Mouse (Mus musculus) megakaryocyte-erythroid progenitor cell, adult 5-6 weeks (primary cell): ENCODE data around the gene Olfr596. TPM values are rescaled to one million over a fixed set of nuclear protein-coding genes. Genes with fewer than 3 reads are reported as not detected.
"Not testable (repeated sequence)": the region's sequence is repeated elsewhere in the genome, so short reads cannot be mapped to it uniquely, and the experiment has no call there.

Experiments
- ATAC-seq: replicated peaks from 2 replicates; pipeline ENCODE4 v1.8.0; 2016; ENCODE audit warnings: mild to moderate bottlenecking, inconsistent platforms; ENCODE audit not compliant: severe bottlenecking, poor library complexity, low FRiP score, low TSS enrichment
- total RNA-seq, 2 experiments: library from RNA; stranded (forward) in 1 of 2; stranded (reverse) in 1 of 2; fragments of 200-1000, 215-1000 nt in 1 of 2; fragments of >200 nt in 1 of 2; fragmentation: Nextera tagmentation in 1 of 2; gene quantifications; 2 replicates each; pipeline ENCODE4 v1.2.3; 2014 to 2017

Olfr596 gene
- not detected in 2 replicates for total RNA-seq (2014; fragmentation: Nextera tagmentation)
- not detected in 2 replicates for total RNA-seq (2017)

- not testable (repeated sequence) for ATAC-seq
Observed at GRCm38 (mm10) chr7:103305348-103305747, at the start of gene Olfr596. Gene Olfr596 (plus strand): TSS chr7:103305648.

- not testable (repeated sequence) for ATAC-seq
Observed at GRCm38 (mm10) chr7:103316015-103316414, 10.6 kb downstream of the Olfr596 start, which contains the start of gene Olfr597. Gene Olfr597 (plus strand): TSS chr7:103316315.

GRCm38 (mm10) chr7:103323268-103323667 lies 17.8 kb downstream of the Olfr596 start, which contains the start of gene Olfr598:
Gene Olfr598 (plus strand): TSS chr7:103323568.
- no peak for ATAC-seq

DNA sequence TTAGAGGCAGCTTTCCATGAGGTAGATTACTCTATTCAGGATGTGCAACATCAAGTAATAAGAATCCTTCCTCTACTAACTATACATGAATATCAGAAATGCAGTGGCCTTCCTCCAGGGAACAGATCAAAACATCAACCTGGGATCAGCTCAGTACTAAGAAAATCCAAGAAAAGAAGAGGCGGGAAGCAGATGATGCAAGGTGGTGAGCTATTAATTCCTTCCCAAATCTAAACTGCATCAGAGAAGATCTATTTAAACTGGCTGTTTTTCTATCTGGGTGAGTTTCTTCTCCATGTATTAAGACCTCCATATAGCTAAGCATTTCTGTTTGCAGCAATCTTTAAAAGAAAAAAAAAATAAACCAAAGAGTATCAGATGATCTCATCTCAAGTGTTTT lies 30.2 kb downstream of the Olfr596 start, which contains the start of gene Olfr599:
Gene Olfr599, plus strand, starts transcription at position 301 of the 400 bp plus-strand sequence.
- ATAC-seq, result no peak

GRCm38 (mm10) chr7:103349569-103349968 lies 44.1 kb downstream of the Olfr596 start, which contains the start of gene Olfr600:
Gene Olfr600 (minus strand): TSS chr7:103349669.
- ATAC-seq, result no peak

Other genes with a start within 250 kb of the Olfr596 start
- gene Olfr584, start 223.8 kb upstream of the Olfr596 start, total RNA-seq (2014; fragmentation: Nextera tagmentation), result not detected in 2 replicates
- gene Olfr584, start 223.8 kb upstream of the Olfr596 start, total RNA-seq (2017), result not detected in 2 replicates
- gene Olfr585, start 207.9 kb upstream of the Olfr596 start, total RNA-seq (2014; fragmentation: Nextera tagmentation), result not detected in 2 replicates
- not detected in 2 replicates for gene Olfr585, start 207.9 kb upstream of the Olfr596 start, total RNA-seq (2017)
- gene Olfr586, start 180.0 kb upstream of the Olfr596 start, total RNA-seq (2014; fragmentation: Nextera tagmentation), result not detected in 2 replicates
- gene Olfr586, start 180.0 kb upstream of the Olfr596 start, total RNA-seq (2017), result not detected in 2 replicates
- not detected in 2 replicates for gene Olfr588-ps1, start 164.8 kb upstream of the Olfr596 start, total RNA-seq (2014; fragmentation: Nextera tagmentation)
- not detected in 2 replicates for gene Olfr588-ps1, start 164.8 kb upstream of the Olfr596 start, total RNA-seq (2017)
- not detected in 2 replicates for gene Olfr589, start 149.3 kb upstream of the Olfr596 start, total RNA-seq (2014; fragmentation: Nextera tagmentation)
- gene Olfr589, start 149.3 kb upstream of the Olfr596 start, total RNA-seq (2017), result not detected in 2 replicates
- not detected in 2 replicates for gene Olfr591, start 127.3 kb upstream of the Olfr596 start, total RNA-seq (2014; fragmentation: Nextera tagmentation)
- gene Olfr591, start 127.3 kb upstream of the Olfr596 start, total RNA-seq (2017), result not detected in 2 replicates
- gene Olfr592, start 120.8 kb upstream of the Olfr596 start, total RNA-seq (2014; fragmentation: Nextera tagmentation), result not detected in 2 replicates
- gene Olfr592, start 120.8 kb upstream of the Olfr596 start, total RNA-seq (2017), result not detected in 2 replicates
- gene Olfr593, start 93.8 kb upstream of the Olfr596 start, total RNA-seq (2014; fragmentation: Nextera tagmentation), result not detected in 2 replicates
- gene Olfr593, start 93.8 kb upstream of the Olfr596 start, total RNA-seq (2017), result not detected in 2 replicates
- gene Olfr594, start 88.7 kb upstream of the Olfr596 start, total RNA-seq (2014; fragmentation: Nextera tagmentation), result not detected in 2 replicates
- not detected in 2 replicates for gene Olfr594, start 88.7 kb upstream of the Olfr596 start, total RNA-seq (2017)
- gene Usp17ld, start 53.1 kb upstream of the Olfr596 start, total RNA-seq (2014; fragmentation: Nextera tagmentation), result not detected in 2 replicates
- not detected in 2 replicates for gene Usp17ld, start 53.1 kb upstream of the Olfr596 start, total RNA-seq (2017)
- gene Olfr597, start 10.7 kb downstream of the Olfr596 start, total RNA-seq (2014; fragmentation: Nextera tagmentation), result not detected in 2 replicates
- gene Olfr597, start 10.7 kb downstream of the Olfr596 start, total RNA-seq (2017), result not detected in 2 replicates
- not detected in 2 replicates for gene Olfr598, start 17.9 kb downstream of the Olfr596 start, total RNA-seq (2014; fragmentation: Nextera tagmentation)
- gene Olfr598, start 17.9 kb downstream of the Olfr596 start, total RNA-seq (2017), result not detected in 2 replicates
- not detected in 2 replicates for gene Olfr599, start 30.3 kb downstream of the Olfr596 start, total RNA-seq (2014; fragmentation: Nextera tagmentation)
- gene Olfr599, start 30.3 kb downstream of the Olfr596 start, total RNA-seq (2017), result not detected in 2 replicates
- gene Olfr600, start 44.0 kb downstream of the Olfr596 start, total RNA-seq (2014; fragmentation: Nextera tagmentation), result not detected in 2 replicates
- not detected in 2 replicates for gene Olfr600, start 44.0 kb downstream of the Olfr596 start, total RNA-seq (2017)
- not detected in 2 replicates for gene Olfr601, start 57.0 kb downstream of the Olfr596 start, total RNA-seq (2014; fragmentation: Nextera tagmentation)
- gene Olfr601, start 57.0 kb downstream of the Olfr596 start, total RNA-seq (2017), result not detected in 2 replicates
- gene Olfr603, start 80.5 kb downstream of the Olfr596 start, total RNA-seq (2014; fragmentation: Nextera tagmentation), result not detected in 2 replicates
- not detected in 2 replicates for gene Olfr603, start 80.5 kb downstream of the Olfr596 start, total RNA-seq (2017)
- not detected in 2 replicates for gene Usp17lc, start 109.4 kb downstream of the Olfr596 start, total RNA-seq (2014; fragmentation: Nextera tagmentation)
- gene Usp17lc, start 109.4 kb downstream of the Olfr596 start, total RNA-seq (2017), result not detected in 2 replicates
- gene Olfr605, start 139.8 kb downstream of the Olfr596 start, total RNA-seq (2014; fragmentation: Nextera tagmentation), result not detected in 2 replicates
- gene Olfr605, start 139.8 kb downstream of the Olfr596 start, total RNA-seq (2017), result not detected in 2 replicates
- gene Olfr606, start 143.4 kb downstream of the Olfr596 start, total RNA-seq (2014; fragmentation: Nextera tagmentation), result not detected in 2 replicates
- gene Olfr606, start 143.4 kb downstream of the Olfr596 start, total RNA-seq (2017), result not detected in 2 replicates
- not detected in 2 replicates for gene Olfr607, start 158.5 kb downstream of the Olfr596 start, total RNA-seq (2014; fragmentation: Nextera tagmentation)
- gene Olfr607, start 158.5 kb downstream of the Olfr596 start, total RNA-seq (2017), result not detected in 2 replicates
- gene Olfr608, start 164.2 kb downstream of the Olfr596 start, total RNA-seq (2014; fragmentation: Nextera tagmentation), result not detected in 2 replicates
- not detected in 2 replicates for gene Olfr608, start 164.2 kb downstream of the Olfr596 start, total RNA-seq (2017)
- gene Olfr609, start 192.4 kb downstream of the Olfr596 start, total RNA-seq (2014; fragmentation: Nextera tagmentation), result not detected in 2 replicates
- not detected in 2 replicates for gene Olfr609, start 192.4 kb downstream of the Olfr596 start, total RNA-seq (2017)
- gene Olfr610, start 206.5 kb downstream of the Olfr596 start, total RNA-seq (2014; fragmentation: Nextera tagmentation), result not detected in 2 replicates
- not detected in 2 replicates for gene Olfr610, start 206.5 kb downstream of the Olfr596 start, total RNA-seq (2017)
- gene Olfr611, start 215.2 kb downstream of the Olfr596 start, total RNA-seq (2014; fragmentation: Nextera tagmentation), result not detected in 2 replicates
- not detected in 2 replicates for gene Olfr611, start 215.2 kb downstream of the Olfr596 start, total RNA-seq (2017)
- gene Olfr612, start 237.1 kb downstream of the Olfr596 start, total RNA-seq (2014; fragmentation: Nextera tagmentation), result not detected in 2 replicates
- not detected in 2 replicates for gene Olfr612, start 237.1 kb downstream of the Olfr596 start, total RNA-seq (2017)
- gene Olfr613, start 242.4 kb downstream of the Olfr596 start, total RNA-seq (2014; fragmentation: Nextera tagmentation), result not detected in 2 replicates
- not detected in 2 replicates for gene Olfr613, start 242.4 kb downstream of the Olfr596 start, total RNA-seq (2017)